Mouse (Mus musculus): ENCODE measurements around the gene Prickle2. TPM values are rescaled to one million over a fixed set of nuclear protein-coding genes. Genes with fewer than 3 reads are reported as not detected.

Gene Prickle2
- polyA plus RNA-seq, 1 experiment from 2014 or later, result 18.1 TPM

DNA sequence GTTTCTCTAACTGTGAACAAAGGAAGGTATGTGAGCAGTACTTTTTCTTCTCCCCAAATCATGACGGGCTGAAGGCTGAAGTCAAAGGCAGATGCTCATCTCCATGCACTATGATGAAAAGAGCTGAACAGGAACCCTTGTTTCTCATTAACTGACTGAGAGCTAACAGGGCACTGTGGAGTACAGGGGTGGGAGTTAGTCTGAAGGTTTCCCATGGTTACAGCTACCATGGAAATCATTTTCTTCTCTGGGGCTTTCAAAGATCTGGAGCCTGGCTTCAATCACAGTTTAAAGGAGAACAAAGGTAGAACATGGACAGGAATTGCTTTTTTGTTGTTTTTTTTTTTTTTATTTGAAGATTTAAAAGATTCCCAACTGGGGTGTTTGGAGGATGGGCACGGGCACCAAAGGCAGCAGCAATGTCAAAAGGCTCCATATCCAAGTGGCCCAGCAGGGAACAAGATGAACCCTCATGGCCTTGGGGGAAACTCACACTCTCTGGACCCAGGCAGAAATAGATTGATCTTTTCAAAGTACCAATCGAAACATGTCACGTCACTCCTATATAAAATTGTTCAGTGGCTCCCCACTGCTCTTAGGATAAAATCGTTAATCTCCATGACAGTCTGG is 35.3 kb downstream of the Prickle2 start:
- TF ChIP-seq CTCF (IDR thresholded peaks at IDR 0.05), result no peak
- no peak for ATAC-seq
- in situ Hi-C loops (cut with MboI; ENCODE audit: low pct_unique_long_range_greater_than_20kb), result no loop called here
- no peaks in the 10 kb centered on the region for H3K27me3 ChIP-seq
- CTCF ChIA-PET, result interaction anchor here (1.0 to 2.7 kb wide), 5 partner anchors 11 to 401 kb away, joined by 3 to 15 read pairs (median 9); no protein-coding TSS in a partner anchor
- POLR2A ChIA-PET, result interaction anchor here (0.7 kb wide), 2 partner anchors 33 to 66 kb away, joined by 3 read pairs; no protein-coding TSS in a partner anchor
- no peak for DNase-seq (ENCODE audit: low read depth, low spot score)

DNA sequence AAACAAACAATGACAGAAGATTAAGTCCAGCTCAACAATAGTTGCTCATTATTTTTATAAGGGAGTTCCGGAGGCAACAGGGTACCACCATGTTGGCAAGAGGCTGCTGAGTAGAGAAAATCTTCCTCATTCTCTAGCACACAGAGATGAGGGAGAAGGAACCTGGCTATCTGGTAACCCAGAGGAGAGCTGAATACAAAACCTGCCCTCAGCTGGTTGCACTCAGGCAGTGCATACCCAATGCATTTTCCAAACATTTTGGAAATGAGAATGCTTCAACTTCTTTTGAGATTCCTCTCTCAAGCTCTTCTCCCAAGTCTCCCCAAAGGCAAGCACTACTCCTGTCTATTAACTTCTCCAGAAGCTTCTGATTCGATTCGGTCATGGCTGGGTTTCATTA is 36.3 kb downstream of the Prickle2 start:
- in situ Hi-C loops (cut with MboI; ENCODE audit: low pct_unique_long_range_greater_than_20kb), result no loop called here
- ChIA-PET CTCF (interaction anchor here (1.0 to 2.7 kb wide), 8 partner anchors 10 to 400 kb away, joined by 3 to 15 read pairs (median 4); no protein-coding TSS in a partner anchor), POLR2A (interaction anchor here (0.7 to 1.2 kb wide), 2 partner anchors 56 to 184 kb away, joined by 3 read pairs; no protein-coding TSS in a partner anchor)
- no peak for ATAC-seq
- no peaks in the 10 kb centered on the region for H3K27me3 ChIP-seq
- TF ChIP-seq CTCF (IDR thresholded peaks at IDR 0.05), result peak; percentile 47
- DNase-seq (ENCODE audit: low read depth, low spot score), result no peak

DNA sequence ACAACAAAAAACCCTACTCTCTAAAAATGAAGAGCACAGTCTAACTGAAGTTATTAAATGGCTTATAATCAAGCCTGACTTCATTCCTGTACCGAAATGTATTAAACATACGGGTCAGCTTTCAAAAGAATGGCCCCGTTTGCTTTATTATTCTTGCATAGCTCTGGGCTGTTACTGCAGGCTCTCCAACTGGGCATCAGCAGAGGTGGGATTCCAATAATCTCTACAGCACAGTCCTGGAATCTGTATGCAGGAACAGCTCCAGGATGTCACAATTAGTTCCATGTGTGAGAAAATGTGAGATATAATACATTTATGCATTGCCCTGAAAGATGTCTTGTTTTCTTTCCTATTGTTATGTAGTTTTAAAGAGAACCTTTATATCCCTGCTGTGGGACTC is 38.4 kb downstream of the Prickle2 start:
- H3K27me3 ChIP-seq, result no peaks in the 10 kb centered on the region
- in situ Hi-C loops (cut with MboI; ENCODE audit: low pct_unique_long_range_greater_than_20kb), result no loop called here
- no peak for DNase-seq (ENCODE audit: low read depth, low spot score)
- ChIA-PET CTCF (interaction anchor here (1.0 kb wide), 2 partner anchors 186 to 189 kb away, joined by 3 to 4 read pairs; no protein-coding TSS in a partner anchor), POLR2A (interaction anchor here (2.2 kb wide), 1 partner anchor 188 kb away, joined by 8 read pairs; no protein-coding TSS in a partner anchor)
- no peak for TF ChIP-seq CTCF (IDR thresholded peaks at IDR 0.05)
- no peak for ATAC-seq

DNA sequence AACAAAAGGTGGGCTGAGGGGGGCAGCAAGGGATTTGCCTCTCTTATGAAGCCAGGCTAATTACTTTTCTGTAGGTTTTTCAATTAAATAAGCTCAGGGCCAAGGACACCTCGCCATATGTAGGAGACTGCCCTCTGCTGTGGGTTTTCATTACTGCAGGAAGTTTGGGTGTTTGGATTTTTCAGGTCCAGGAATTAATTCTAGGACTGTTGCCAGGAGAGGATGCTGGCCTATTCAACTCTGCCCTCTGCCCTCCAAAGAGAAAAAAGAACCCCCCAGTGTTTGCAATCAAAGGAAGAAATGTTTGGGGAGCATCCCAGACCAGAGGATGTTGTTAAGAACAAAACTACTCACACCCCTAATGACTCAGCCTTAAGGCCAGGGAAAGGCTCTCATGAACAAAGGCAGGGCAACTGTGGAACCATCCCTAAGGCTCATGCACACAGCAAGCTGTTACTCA is 40.4 kb downstream of the Prickle2 start:
- peak; percentile 82 for TF ChIP-seq CTCF (IDR thresholded peaks at IDR 0.05)
- ATAC-seq (no peak), DNase-seq (ENCODE audit: low read depth, low spot score) (peak; percentile 46)
- no peaks in the 10 kb centered on the region for H3K27me3 ChIP-seq
- ChIA-PET CTCF (interaction anchor here (0.5 to 4.4 kb wide), 25 partner anchors 9 to 219 kb away, joined by 3 to 25 read pairs (median 3); no protein-coding TSS in a partner anchor), POLR2A (no interaction called here)
- in situ Hi-C loops (cut with MboI; ENCODE audit: low pct_unique_long_range_greater_than_20kb), result no loop called here

DNA sequence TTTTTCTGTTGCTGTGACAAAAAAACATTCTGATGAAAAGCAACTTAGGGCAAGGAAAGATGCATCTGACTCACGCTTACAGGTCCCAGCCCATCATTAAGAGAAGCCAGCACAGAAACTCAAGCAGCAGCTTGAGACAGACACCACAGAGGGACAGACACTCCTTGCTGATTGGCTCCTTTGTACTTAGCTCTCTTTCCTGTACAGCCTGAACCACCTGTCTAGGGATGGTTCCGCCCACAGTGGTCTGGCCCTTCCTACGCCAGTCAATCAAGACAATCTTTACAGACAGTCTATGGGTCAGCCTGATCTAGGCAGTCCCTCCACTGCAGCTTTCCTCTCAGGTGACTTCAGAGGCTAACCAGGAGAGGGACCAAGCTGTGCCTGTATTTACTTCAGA is 42.1 kb downstream of the Prickle2 start:
- DNase-seq (ENCODE audit: low read depth, low spot score) (no peak), ATAC-seq (no peak)
- ChIA-PET POLR2A (interaction anchor here (1.2 kb wide), 2 partner anchors 183 to 229 kb away, joined by 3 to 4 read pairs; no protein-coding TSS in a partner anchor), CTCF (interaction anchor here (1.1 to 4.4 kb wide), 5 partner anchors 49 to 184 kb away, joined by 3 to 25 read pairs (median 5); no protein-coding TSS in a partner anchor)
- in situ Hi-C loops (cut with MboI; ENCODE audit: low pct_unique_long_range_greater_than_20kb), result loop anchor here (5.0 kb wide), 2 partner anchors 182 to 377 kb away; no protein-coding TSS in a partner anchor
- TF ChIP-seq CTCF (IDR thresholded peaks at IDR 0.05), result no peak
- no peaks in the 10 kb centered on the region for H3K27me3 ChIP-seq

DNA sequence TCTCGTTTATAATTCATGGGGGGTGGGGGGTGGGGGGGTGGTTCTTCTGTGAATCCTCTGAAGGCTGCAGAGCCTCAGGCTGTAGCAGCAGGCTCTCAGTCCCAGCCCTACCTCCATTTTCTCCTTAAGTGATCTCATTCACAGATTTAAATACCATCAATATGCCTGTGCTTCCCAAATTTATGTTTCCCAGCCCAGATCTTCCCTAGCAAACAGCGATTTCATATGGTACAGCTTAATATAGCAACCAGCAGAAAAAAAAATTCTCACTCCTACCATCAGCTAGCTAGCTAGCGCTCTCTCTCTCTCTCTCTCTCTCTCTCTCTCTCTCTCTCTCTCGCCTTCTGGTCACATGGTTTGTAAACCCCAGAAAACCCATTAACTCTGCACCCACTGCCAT is 42.5 kb downstream of the Prickle2 start:
- ChIA-PET POLR2A (no interaction called here), CTCF (interaction anchor here (1.3 to 4.4 kb wide), 4 partner anchors 65 to 184 kb away, joined by 3 to 25 read pairs (median 5); no protein-coding TSS in a partner anchor)
- DNase-seq (ENCODE audit: low read depth, low spot score), result no peak
- TF ChIP-seq CTCF (IDR thresholded peaks at IDR 0.05), result no peak
- in situ Hi-C loops (cut with MboI; ENCODE audit: low pct_unique_long_range_greater_than_20kb), result loop anchor here (5.0 kb wide), 2 partner anchors 181 to 376 kb away; no protein-coding TSS in a partner anchor
- no peak for ATAC-seq
- H3K27me3 ChIP-seq, result no peaks in the 10 kb centered on the region

DNA sequence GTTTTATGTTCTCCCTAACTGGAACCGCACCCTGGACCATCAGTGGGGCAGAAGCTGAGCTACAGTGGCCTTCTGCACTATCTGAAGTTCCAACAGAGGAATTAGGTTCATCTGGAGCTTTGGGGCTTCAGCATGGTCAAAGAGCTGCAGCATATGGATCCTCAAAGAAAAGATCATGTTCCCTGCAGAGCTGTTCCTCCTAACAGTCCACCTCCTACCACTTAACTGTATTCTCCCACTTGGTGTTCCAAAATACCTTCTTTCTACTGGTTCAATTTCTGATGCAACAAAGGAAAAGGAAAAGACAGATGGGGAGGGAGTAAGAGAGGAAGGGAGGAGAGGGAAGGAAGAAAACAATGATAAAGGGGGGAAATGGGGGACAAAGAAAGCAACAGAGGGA is 56.9 kb downstream of the Prickle2 start:
- ChIA-PET POLR2A (no interaction called here), CTCF (interaction anchor here (0.8 kb wide), 1 partner anchor 14 kb away, joined by 3 read pairs; no protein-coding TSS in a partner anchor)
- in situ Hi-C loops (cut with MboI; ENCODE audit: low pct_unique_long_range_greater_than_20kb), result no loop called here

DNA sequence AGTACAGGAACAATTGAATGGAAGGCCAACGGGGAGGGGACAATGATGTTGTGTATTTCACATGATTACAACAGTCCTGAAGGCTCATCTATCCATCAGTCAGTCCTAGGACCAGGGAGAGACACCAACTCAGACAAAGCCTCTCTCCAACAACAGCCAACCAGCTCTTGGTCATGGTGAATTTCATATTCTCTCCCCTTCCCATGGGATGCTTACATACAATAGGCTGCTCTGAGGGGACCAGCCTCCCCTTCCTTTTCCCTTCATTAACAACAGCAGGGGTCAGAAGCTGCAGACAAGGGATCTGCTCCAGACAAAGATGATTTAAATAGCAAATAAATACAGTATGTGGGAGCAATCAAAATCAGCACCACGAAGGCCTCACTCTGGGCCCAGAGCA is 57.4 kb downstream of the Prickle2 start:
- TF ChIP-seq CTCF (IDR thresholded peaks at IDR 0.05), result no peak
- in situ Hi-C loops (cut with MboI; ENCODE audit: low pct_unique_long_range_greater_than_20kb), result no loop called here
- H3K27me3 ChIP-seq, result no peaks in the 10 kb centered on the region
- DNase-seq (ENCODE audit: low read depth, low spot score), result no peak
- CTCF ChIA-PET, result interaction anchor here (0.8 to 1.0 kb wide), 2 partner anchors 14 to 18 kb away, joined by 3 read pairs; no protein-coding TSS in a partner anchor
- ATAC-seq, result no peak
- POLR2A ChIA-PET, result no interaction called here

More for the DNA sequence above, 56.9 kb downstream of the Prickle2 start:
- H3K27me3 ChIP-seq, result no peaks in the 10 kb centered on the region
- no peak for TF ChIP-seq CTCF (IDR thresholded peaks at IDR 0.05)
- ATAC-seq (no peak), DNase-seq (ENCODE audit: low read depth, low spot score) (no peak)

DNA sequence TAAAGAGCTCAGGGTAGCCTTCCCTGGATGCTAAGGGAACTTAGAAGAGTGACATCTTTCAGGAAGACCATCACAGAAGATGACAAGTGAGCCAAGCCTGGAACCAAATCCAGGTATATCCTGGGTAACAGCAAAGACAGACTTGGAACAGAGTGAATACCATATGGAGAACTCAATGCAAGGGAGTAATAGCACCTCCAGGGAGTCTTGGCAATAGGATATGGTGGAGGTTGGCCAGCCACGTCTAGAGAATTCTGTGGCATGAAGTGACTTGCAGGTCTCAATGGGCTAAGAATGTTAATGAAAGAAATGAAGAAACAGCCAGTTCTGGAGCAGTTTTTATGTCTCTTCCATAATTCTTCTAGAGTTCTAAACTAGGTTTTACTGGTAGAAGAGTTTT is 63.0 kb downstream of the Prickle2 start:
- in situ Hi-C loops (cut with MboI; ENCODE audit: low pct_unique_long_range_greater_than_20kb), result no loop called here
- no peak for TF ChIP-seq CTCF (IDR thresholded peaks at IDR 0.05)
- no peaks in the 10 kb centered on the region for H3K27me3 ChIP-seq
- DNase-seq (ENCODE audit: low read depth, low spot score), result no peak
- ChIA-PET CTCF (interaction anchor here (0.7 to 1.0 kb wide), 2 partner anchors 17 to 23 kb away, joined by 3 read pairs; no protein-coding TSS in a partner anchor), POLR2A (no interaction called here)
- ATAC-seq, result no peak

DNA sequence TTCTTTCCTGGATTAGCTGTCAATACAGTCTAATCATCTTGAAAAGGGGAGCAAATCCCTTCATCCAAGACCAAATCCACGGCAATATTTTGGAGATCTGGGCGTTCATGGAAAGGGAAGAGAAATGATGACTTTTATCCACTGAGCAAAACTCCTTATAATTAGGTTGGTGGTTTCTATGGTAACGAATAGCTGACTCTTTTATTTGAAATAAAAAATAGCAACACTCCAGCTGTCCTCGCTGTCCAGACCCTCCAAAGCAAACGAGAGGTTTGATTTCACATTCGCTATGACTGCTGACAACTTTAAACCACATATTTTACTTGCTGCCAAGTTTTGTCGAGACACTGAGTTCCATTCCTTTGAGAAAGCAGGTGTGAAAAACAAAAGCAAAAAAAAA is 64.0 kb downstream of the Prickle2 start:
- ATAC-seq (no peak), DNase-seq (ENCODE audit: low read depth, low spot score) (no peak)
- no peak for TF ChIP-seq CTCF (IDR thresholded peaks at IDR 0.05)
- ChIA-PET POLR2A (interaction anchor here (0.6 to 1.1 kb wide), 3 partner anchors 19 to 133 kb away, joined by 4 to 6 read pairs (median 5); no protein-coding TSS in a partner anchor), CTCF (interaction anchor here (0.7 kb wide), 1 partner anchor 24 kb away, joined by 3 read pairs; no protein-coding TSS in a partner anchor)
- H3K27me3 ChIP-seq, result no peaks in the 10 kb centered on the region
- in situ Hi-C loops (cut with MboI; ENCODE audit: low pct_unique_long_range_greater_than_20kb), result no loop called here

Measured in Patski (cell line).